Mouse (Mus musculus) erythroblast, embryonic 14.5 days (primary cell): ENCODE results near the gene Ecd.

Experiments
- GATA1 ChIP-seq: IDR thresholded peaks from 2 replicates; pipeline ENCODE4 v1.6.1; 2012; ENCODE audit warnings: low read length, inconsistent platforms, mixed read lengths
- TAL1 ChIP-seq: IDR thresholded peaks from 3 replicates; pipeline ENCODE4 v1.6.1; 2012; ENCODE audit warnings: low read length, inconsistent platforms, mixed read lengths

DNA sequence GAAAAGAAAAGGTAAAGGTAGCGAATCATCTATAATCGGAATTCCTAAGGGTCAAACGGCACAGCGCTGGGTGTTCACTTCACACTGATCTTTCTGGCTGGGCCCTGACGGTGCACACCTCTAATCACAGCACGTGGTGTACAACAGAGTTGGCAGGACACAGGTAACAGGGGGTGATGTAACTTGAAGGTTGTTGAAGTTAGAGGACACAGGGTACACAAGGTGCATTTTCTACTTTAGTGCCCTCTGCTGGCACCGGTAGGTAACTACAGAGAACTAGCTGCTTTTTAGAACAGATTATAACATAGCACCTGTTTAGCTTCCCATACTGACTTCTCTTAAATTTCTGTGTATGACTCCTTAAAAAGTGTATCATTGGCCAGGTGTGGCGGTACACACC lies 7.8 kb downstream of the Ecd start:
- TF ChIP-seq GATA1 (no peak), TAL1 (no peak)
